Mouse (Mus musculus): Measurements from ENCODE around the gene Usp44.

Usp44 gene

DNA sequence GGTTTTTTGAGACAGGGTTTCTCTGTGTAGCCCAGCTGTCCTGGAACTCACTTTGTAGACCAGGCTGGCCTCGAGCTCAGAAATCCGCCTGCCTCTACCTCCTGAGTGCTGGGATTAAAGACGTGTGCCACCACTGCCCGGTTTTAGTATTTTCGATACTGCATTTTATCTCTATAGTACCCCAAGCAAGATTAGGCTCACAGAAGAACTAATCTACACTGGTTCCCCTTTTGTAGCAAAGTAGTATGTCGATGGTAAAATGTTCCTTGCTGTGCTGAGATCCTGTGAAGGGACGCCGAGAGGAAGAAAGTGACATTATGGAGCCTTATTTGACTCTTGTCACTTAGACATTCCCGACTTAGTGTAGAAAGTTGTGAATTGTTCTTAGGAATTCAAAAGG is 23.8 kb downstream of the Usp44 start:
- DNase-seq, result no peak

GRCm38 (mm10) chr10:93856095-93856494 is 24.7 kb downstream of the Usp44 start:
- no peak for DNase-seq

DNA sequence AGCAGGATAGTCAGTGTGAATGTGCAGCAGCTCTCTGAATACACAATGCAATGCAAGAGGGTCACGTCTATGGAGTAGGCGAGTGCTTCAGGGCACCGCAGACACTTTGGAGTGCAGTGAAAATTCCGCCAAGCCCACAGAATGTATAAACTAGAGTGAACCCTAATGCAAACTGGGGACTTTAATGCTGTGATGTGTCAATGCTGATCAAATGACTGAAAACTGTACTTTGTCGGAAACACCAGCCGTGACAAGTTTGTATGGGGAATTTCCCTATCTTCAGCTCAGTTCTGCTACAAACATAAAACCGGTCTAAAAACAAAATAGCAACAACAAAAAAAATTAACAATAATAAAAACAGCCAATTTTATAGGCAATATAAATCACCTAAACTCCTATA is 37.0 kb downstream of the Usp44 start:
- DNase-seq, result no peak

- DNase-seq, result no peak
Observed at GRCm38 (mm10) chr10:93868886-93869285, 37.5 kb downstream of the Usp44 start.

- no peak for DNase-seq
Observed at GRCm38 (mm10) chr10:93876772-93877171, 45.4 kb downstream of the Usp44 start.

- no peak for DNase-seq
Observed at GRCm38 (mm10) chr10:93878732-93879131, 47.4 kb downstream of the Usp44 start.

- no peak for DNase-seq
Observed at GRCm38 (mm10) chr10:93881918-93882317, 50.6 kb downstream of the Usp44 start.

DNA sequence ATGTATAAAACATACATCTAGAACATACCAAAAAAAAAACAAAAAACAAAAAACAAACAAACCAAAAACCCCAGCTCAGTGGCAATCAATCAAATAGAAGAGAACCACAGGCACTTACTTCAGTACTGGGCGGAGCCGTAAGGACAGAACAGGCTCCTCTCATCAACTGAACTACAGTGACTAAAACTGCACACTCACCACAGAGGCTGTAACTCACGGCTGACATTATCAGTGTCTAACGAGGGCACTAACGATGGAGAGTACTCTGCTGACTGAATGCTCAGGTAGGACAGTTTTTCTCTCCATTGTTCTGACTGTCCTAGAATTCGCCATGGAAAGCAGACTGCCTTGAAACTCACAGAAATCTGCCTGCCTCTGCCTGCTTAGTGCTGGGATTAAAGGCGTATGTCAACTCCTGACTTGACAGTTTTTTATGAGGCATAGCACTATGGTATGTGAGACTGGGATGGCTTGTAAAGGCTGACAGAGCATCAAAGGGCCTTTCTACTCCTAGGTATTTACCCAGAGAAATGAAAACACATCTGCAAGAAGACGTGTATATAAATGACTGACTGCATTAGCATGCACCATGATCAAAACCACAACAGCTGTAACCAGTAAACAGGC is 51.5 kb downstream of the Usp44 start:
- DNase-seq, result no peak

GRCm38 (mm10) chr10:93885839-93886477 is 54.6 kb downstream of the Usp44 start:
- DNase-seq, result no peak

- no peak for DNase-seq
Observed at GRCm38 (mm10) chr10:93888590-93888934, 57.2 kb downstream of the Usp44 start.

DNA sequence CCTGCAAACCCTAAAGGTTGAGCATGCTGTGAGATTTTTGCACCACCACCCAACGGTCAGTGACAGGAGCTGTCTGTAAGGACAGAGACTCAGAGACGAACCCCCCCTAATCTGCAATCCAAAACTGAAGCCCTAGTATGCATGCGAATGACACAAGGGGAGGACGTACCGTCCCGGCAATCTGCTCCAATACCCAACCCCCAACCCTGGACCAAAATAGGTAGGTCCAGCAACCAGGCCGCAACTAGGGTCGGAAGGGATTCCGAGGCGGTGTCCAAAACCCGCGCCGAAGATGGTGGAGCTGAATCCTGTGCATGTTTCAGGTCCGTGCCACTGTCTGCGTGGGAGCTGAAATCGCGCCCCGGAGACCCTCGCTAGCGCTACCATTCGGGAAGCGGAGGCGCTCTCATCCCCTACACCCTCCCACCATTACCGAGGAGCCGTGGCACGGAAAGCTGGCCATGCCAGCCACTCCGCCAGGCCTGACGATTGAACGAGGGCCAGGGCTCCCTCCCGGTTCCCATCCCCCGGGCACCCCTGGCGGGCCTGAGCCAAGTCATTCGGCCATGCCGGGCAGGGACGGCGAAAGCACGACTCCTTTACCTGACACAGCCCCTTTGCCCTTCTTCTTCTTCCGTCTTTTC is 57.7 kb downstream of the Usp44 start:
- DNase-seq, result peak; percentile 42

GRCm38 (mm10) chr10:93889579-93889950 is 58.2 kb downstream of the Usp44 start:
- DNase-seq, result peak; percentile 78

DNA sequence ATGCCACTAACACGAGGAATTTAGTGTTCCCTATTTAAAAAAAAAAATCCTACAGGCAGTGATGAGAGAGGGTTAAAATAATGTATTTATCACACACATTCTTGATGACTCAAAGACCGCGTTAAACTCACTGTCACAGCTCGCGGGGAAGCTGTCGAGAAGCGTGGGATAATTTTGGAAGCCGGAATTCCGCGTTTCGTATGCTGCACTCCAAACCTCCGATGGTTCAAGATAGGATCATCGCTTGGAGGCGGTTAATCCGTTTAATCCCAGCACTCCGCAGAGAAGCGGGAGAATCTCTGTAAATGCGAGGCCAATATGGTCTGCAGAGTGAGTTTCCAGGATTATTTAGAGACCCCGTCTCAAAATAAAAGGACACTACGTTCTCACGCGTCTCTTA is 58.6 kb downstream of the Usp44 start:
- no peak for DNase-seq

- no peak for DNase-seq
Observed at GRCm38 (mm10) chr10:93890565-93890964, 59.2 kb downstream of the Usp44 start.

- no peak for DNase-seq
Observed at GRCm38 (mm10) chr10:93891031-93891430, 59.7 kb downstream of the Usp44 start.

DNA sequence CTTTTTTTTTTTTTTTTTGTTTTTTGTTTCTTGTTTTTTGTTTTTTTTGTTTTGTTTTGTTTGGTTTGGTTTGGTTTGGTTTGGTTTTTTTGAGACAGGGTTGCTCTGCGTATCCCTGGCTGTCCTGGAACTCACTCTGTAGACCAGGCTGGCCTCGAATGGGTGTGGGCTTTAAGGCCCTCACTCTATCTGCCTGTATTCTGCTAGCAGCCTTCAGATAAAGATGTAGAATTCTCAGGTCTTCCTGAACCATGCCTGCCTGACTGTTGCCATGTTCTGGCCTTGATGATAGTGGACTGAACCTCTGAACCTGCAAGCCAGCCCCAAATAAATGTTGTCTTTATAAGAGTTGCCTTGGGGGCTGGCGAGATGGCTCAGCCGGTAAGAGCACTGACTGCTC is 61.2 kb downstream of the Usp44 start:
- no peak for DNase-seq

DNA sequence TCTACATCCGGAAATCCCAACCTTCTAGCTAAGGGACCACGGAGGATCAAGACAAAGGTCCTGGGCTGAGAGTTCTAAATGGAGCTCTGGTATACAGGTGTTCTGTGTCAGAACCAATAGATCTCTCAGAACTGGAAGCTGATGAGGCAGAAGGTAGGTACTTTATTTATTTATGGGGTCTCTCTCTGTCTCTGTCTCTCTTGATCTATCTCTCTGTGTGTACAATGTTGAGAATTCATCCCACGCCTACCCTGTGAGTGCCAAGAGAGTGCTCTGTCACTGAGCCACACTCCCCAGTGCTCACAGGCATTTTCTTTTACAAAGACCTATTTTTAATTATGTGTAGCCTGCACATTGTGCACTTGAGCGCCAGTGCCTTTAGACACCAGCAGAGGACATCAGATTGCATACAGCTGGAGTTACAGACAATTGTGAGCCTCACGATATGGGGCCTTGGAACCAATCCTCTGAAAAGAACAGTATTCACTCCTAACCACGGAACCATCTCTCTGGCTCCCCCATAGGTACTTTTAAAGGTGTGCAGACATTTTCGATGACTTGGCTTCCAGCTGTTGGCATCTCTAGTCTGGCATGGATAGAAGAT is 65.8 kb downstream of the Usp44 start, which contains the start of gene Metap2:
Gene Metap2, minus strand, starts transcription at position 51 of the 604 bp plus-strand sequence.
- no peak for DNase-seq

DNA sequence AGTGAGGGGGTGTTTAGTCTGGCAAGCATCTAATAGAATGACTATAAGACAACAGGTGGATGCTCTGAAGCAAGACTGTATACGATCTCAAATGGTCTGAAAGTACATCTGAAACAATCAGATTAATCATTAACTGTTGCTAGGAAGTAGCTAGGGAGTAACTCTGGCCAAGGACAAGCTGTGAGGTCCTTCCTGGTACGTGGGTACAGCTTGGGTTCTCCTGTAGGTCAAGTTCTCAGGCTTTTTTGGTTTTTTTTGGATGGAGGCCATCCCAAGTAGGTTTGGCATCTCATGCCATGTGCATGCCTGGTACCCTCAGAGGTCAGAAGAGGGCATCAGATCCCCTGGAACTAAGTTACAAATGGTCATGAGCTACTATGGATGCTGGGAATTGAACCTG is 67.9 kb downstream of the Usp44 start:
- no peak for DNase-seq

- no peak for DNase-seq
Observed at GRCm38 (mm10) chr10:93899907-93900306, 68.6 kb downstream of the Usp44 start.

DNA sequence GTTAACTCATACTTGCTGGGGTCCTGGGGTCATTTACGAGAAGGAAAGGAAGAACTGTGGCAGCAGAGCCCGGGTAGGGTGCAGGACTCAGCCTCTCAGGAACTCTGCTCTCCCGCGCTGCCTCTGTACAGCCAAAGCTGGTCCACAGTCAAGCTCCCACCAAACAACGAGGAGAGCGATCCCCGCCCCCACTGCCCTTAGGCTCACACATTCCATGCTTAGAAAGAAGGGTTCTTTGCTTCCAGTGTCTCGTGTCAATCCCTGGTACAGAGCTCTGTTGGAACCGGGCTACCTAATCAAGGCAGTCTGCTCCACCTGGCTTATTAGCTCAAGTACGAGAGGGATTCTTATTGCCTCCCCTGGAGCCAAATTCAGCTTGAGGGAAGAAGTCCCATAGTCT is 76.0 kb downstream of the Usp44 start:
- DNase-seq, result no peak

Measured in cerebellum, adult 11 months (tissue).